Mouse (Mus musculus): ENCODE data around the gene Synj2.

DNA sequence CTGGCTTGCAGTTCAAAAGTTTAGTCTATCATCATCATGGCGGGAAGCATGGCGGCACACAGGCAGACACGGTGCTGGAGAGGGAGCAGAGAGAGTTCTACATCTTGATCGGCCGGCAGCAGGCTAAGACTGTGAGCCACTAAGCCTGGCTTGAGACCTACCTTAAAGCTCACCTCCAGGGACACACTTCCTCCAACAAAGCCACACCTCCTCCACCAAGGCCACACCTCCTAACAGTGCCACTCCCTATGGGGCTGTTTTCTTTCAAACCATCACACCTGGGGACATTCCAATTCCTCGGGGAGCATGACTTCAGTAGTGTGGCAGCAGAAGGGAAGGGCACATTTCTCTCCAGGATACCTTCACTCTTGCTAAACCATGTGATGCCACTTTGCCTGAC lies 27.5 kb downstream of the Synj2 start:
- TF ChIP-seq POLR2A (IDR thresholded peaks at IDR 0.05; ENCODE audit: low read depth, low read length) (no peak), CTCF (conservative IDR thresholded peaks at IDR 0.05; ENCODE audit: insufficient read depth, insufficient read length, low read depth, low read length) (no peak)

Measured in kidney, adult 2 months (tissue).